Mouse (Mus musculus) embryonic facial prominence, embryonic 15.5 days (tissue): ENCODE data around the gene Sox13. TPM values are rescaled to one million over a fixed set of nuclear protein-coding genes. Genes with fewer than 3 reads are reported as not detected.

Source experiments
- ATAC-seq: fragments of 200-750 bp; cut with Nextera tagmentation; 2 replicates; pipeline ENCODE4 v1.8.0; 2017; ENCODE audit warnings: low read depth, moderate TSS enrichment; ENCODE audit not compliant: insufficient number of reproducible peaks, low FRiP score, low TSS enrichment
- H3K27ac ChIP-seq: fragments of 300-500 bp; sonication (generic); replicated peaks from 2 replicates; pipeline ENCODE4 v1.5.1; 2015; ENCODE audit warnings: mild to moderate bottlenecking, inconsistent platforms
- H3K27me3 ChIP-seq: fragments of 300-500 bp; sonication (generic); 2 replicates; pipeline ENCODE4 v1.6.1; 2015; ENCODE audit warnings: inconsistent platforms
- H3K36me3 ChIP-seq: fragments of 300-500 bp; sonication (generic); 2 replicates; pipeline ENCODE4 v1.6.1; 2015; ENCODE audit warnings: mild to moderate bottlenecking, inconsistent platforms
- H3K4me1 ChIP-seq: fragments of 300-500 bp; sonication (generic); 2 replicates; pipeline ENCODE4 v1.6.1; 2015; ENCODE audit warnings: inconsistent platforms
- H3K4me2 ChIP-seq: fragments of 300-500 bp; sonication (generic); replicated peaks from 2 replicates; pipeline ENCODE4 v1.6.1; 2015; ENCODE audit warnings: mild to moderate bottlenecking, inconsistent platforms
- H3K4me3 ChIP-seq: fragments of 300-500 bp; sonication (generic); replicated peaks from 2 replicates; pipeline ENCODE4 v1.5.1; 2015; ENCODE audit warnings: mild to moderate bottlenecking, inconsistent platforms
- H3K9ac ChIP-seq: fragments of 300-500 bp; sonication (generic); 2 replicates; pipeline ENCODE4 v1.6.1; 2015; ENCODE audit warnings: inconsistent platforms
- H3K9me3 ChIP-seq: fragments of 300-500 bp; sonication (generic); replicated peaks from 2 replicates; pipeline ENCODE4 v1.6.1; 2016; ENCODE audit warnings: inconsistent platforms
- whole genome bisulfite sequencing: fragments of 180-500 bp; shearing (Covaris S2); methylation state at CpG from one replicate; pipeline ENCODE4 v1.1.7; 2015; 5-methylcytosine and 5-hydroxymethylcytosine counted together
- polyA plus RNA-seq: library from polyadenylated mRNA; unstranded; fragments of >200 nt; fragmentation: Nextera tagmentation; extraction: Ambion mirVana; gene quantifications from 2 replicates; pipeline ENCODE4 v1.2.1, GENCODE M21; 2015

Sox13 gene
- polyA plus RNA-seq, 1 experiment from 2014 or later: 6.1 TPM

DNA sequence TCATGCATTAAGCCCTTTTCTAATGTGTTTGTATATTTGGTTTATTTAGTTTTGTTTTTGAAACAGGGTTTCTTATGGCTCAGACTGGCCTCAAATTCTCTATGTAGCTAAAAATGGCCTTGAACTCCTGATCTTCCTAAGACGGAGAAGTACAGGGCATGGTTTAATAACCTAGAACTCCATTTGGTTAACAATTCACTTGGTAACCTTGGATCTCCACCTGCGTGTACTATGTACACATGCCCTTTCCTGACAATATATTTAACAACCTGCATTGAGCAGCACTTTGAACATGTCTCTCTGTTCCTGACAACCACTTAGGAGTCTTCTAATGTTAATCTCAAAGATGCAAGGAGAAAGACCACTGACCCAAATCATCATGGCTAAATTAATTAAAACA is 7.0 kb upstream of the Sox13 start:
- H3K4me1 ChIP-seq: peaks cover 12% of the 10 kb centered on the region
- H3K4me3 ChIP-seq: no peak overlapping the region
- H3K4me2 ChIP-seq: no peak overlapping the region
- H3K9me3 ChIP-seq: no peaks in the 10 kb centered on the region
- H3K9ac ChIP-seq: no peak overlapping the region
- WGBS: 84% methylated on average over 2 of the region's 2 CpGs
- H3K36me3 ChIP-seq: no peaks in the 10 kb centered on the region
- H3K27me3 ChIP-seq: no peaks in the 10 kb centered on the region
- no peak overlapping the region for H3K27ac ChIP-seq
- ATAC-seq: no peak

DNA sequence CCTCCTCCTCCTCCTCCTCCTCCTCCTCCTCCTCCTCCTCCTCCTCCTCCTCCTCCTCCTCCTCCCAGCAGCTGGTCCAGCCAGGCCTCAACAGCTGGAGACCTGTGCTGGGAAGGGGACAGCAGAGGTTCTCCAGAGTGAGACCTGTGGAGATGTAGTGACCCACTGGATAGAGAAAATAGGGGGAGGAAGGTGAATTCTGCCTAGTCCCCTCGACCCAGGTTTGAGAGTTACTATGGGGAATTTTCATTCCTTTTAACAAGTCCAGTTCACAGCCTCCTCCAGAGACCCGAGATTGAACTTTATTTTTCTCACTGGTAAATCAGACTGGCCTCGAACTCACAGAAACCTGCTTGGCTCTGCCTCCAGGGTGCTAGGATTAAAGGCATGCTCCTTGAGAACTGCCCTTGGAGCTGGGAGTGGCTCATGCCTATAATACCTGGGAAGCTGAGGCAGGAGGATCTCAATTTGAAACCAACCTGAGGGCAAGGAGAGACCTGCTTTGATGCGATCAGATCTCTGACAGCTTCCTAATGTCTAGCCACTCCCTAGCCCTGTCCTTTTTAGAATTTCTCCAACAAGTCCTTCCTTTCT is 467 bp upstream of the Sox13 start:
- H3K4me1 ChIP-seq: peaks cover 12% of the 10 kb centered on the region
- H3K4me2 ChIP-seq: no peak overlapping the region
- no peaks in the 10 kb centered on the region for H3K9me3 ChIP-seq
- no peak overlapping the region for H3K27ac ChIP-seq
- H3K27me3 ChIP-seq: no peaks in the 10 kb centered on the region
- ATAC-seq: no peak
- H3K36me3 ChIP-seq: no peaks in the 10 kb centered on the region
- 59% methylated on average over 4 of the region's 4 CpGs for WGBS
- H3K9ac ChIP-seq: no peak overlapping the region
- H3K4me3 ChIP-seq: peak overlapping the region; percentile 70; the same call in 1 of the 2 replicates

DNA sequence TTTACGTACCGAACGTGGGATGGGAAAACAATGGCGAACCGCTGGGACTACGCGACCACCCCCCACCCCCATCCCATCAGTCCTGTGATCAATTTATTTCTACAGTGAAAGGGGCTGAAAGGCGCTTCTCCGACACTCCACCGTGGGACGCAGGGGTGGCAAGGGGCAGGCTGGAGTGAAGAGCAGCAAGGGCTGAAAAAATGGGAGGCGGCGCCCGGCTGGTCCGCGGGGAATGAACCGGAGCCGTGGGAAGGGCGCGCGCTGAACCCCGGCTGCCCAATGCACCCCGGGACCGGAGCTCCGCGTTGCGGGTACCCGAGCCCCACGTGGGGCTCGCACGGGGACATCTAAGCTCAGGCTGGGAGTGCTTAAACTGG is 1.0 kb downstream of the Sox13 start:
- Histone ChIP-seq H3K9me3 (no peaks in the 10 kb centered on the region), H3K9ac (peak overlapping the region; percentile 62), H3K4me3 (peak overlapping the region; percentile 70), H3K27ac (peak overlapping the region; percentile 28; the same call in 1 of the 2 replicates), H3K4me1 (peaks cover 20% of the 10 kb centered on the region), H3K36me3 (no peaks in the 10 kb centered on the region), H3K4me2 (peak overlapping the region; percentile 99), H3K27me3 (no peaks in the 10 kb centered on the region)
- no peak for ATAC-seq
- WGBS: under 1% methylated on average over 31 of the region's 31 CpGs

DNA sequence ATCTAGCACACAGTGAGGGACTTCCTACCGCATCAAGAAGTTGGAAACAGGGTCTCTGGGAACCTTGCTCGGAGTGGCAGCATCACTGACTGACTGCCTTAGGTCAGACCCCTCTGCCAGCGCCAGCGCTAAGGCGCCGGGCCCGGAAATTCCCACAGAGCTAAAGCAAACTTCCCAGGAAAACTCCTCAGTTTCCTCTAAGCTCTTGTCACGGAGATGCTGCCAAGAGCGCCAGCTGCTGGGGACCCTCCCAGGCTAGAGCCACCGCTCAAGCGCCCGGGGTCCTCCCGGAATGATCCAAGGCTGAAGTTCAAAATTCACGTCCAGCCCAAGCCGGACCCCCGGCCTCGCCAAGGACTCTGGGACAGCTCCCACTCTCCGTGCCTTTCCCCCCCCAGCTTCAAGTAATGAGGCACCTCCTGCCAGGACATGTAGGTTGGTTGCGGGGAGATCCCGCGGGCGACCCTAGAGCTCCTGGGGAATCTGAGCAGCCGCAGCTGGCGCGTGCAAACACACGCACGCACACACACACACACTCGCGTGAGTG is 1.5 kb downstream of the Sox13 start:
- H3K4me2 ChIP-seq: peak overlapping the region; percentile 99
- H3K4me1 ChIP-seq: peaks cover 25% of the 10 kb centered on the region
- H3K36me3 ChIP-seq: no peaks in the 10 kb centered on the region
- 1% methylated on average over 29 of the region's 29 CpGs for WGBS
- ATAC-seq: no peak
- no peaks in the 10 kb centered on the region for H3K9me3 ChIP-seq
- H3K27ac ChIP-seq: no peak overlapping the region
- peak overlapping the region; percentile 70 for H3K4me3 ChIP-seq
- H3K27me3 ChIP-seq: no peaks in the 10 kb centered on the region
- H3K9ac ChIP-seq: peak overlapping the region; percentile 62

DNA sequence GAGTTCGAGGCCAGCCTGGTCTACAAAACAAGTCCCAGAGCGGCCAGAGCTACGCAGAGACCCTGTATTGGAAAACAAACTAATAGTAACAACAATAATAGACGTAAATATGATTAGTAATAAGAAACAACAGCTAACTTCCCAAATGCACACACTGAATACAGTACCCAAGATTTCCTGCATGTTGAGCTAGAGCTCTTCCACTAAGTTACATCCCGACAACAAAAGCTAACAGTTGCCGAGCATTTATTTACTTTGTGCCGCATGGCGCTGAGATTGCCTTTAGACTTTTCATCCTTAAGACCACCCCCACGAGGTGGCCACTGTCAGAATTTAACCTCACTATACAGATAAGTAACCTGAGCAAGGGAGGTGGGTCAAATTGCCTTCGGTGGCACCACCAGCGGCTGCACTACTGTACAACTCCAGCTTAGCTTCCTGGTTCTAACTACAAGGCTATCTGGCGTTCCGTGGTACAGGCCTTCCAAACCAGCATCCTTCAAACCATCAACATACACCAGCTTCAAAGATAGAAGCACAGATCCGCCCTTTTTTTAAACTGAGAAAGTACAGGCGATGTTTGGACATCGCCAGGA is 2.1 kb downstream of the Sox13 start:
- Histone ChIP-seq H3K4me2 (peak overlapping the region; percentile 99), H3K4me3 (peak overlapping the region; percentile 70), H3K9ac (no peak overlapping the region), H3K27ac (no peak overlapping the region), H3K9me3 (no peaks in the 10 kb centered on the region), H3K36me3 (no peaks in the 10 kb centered on the region), H3K4me1 (peaks cover 29% of the 10 kb centered on the region), H3K27me3 (no peaks in the 10 kb centered on the region)
- 44% methylated on average over 16 of the region's 16 CpGs for WGBS
- ATAC-seq: no peak

DNA sequence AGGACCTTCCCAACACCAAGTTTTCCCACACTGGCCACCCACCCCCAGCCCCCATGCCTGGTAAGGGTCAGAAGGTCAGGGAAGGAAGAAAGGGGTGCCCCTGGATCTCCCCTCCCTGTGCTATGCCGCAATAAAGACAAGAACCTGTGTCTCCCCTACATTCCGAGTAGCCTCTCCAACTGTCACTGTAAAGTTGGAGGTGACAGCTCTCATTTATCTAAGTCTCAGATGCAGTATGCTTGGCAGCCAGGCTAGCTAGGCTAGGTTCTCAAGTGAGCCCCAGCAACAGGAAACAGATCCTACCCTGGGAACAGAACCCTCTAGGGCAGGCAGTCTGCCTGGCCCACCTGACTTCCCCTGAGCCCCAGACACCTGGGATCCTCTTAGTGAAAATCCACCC is 3.1 kb downstream of the Sox13 start:
- WGBS: 66% methylated on average over 2 of the region's 2 CpGs
- Histone ChIP-seq H3K27ac (no peak overlapping the region), H3K9me3 (no peaks in the 10 kb centered on the region), H3K4me3 (no peak overlapping the region), H3K27me3 (no peaks in the 10 kb centered on the region), H3K9ac (no peak overlapping the region), H3K36me3 (no peaks in the 10 kb centered on the region), H3K4me1 (peaks cover 29% of the 10 kb centered on the region), H3K4me2 (no peak overlapping the region)
- no peak for ATAC-seq

DNA sequence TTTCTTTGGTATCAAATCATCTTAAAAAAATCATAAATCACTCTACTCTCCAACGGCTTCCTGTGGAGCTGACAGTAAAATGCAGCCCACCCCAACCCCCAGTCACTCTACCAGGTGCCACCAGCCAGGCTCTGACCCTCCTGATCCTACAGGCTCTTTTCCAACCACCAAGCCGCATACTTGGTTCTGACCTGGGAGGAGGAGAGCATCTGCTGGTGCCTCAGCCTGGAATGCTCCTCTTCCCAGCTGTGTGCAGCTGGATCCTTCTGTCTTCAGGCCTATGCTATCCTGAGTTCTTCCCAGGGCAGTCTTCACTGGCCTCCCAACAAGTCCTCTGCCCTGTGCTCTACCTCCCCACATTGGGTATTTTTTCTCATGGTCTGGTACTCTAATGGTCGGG is 3.7 kb downstream of the Sox13 start:
- peaks cover 31% of the 10 kb centered on the region for H3K4me1 ChIP-seq

DNA sequence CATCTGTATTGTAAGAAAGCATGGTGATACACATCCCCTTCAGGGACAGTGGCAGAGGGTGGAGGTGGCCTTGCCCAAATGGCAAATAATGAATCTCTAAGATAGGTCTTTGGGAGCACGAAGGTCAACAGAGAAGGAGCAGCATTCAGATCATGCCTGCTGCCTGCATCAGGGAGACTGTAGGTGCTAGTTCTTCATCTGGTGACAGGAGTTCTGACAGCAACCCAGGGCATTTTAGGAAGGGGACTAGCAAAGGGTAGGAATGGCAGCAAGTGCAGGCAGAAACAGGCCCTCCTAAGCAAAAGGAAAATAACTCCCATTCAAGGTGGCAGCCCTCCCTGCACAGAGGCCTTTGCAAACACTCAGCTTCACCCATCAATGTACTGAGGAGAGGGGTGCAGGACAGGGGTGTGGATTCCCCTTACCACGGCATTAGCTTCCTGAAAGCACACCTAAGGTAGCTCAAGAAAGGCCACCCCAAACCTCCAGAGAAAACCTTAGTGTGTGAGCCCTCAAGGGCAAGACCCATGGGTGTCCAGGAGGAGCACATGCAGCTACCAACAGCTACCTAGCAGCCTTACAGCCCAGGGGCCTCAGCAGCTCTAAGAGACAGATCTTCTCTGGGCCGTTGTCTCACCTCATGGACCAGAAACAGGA is 4.9 kb downstream of the Sox13 start:
- 81% methylated on average over 3 of the region's 3 CpGs for WGBS
- Histone ChIP-seq H3K4me3 (no peak overlapping the region), H3K4me1 (peaks cover 36% of the 10 kb centered on the region), H3K27ac (no peak overlapping the region), H3K36me3 (no peaks in the 10 kb centered on the region), H3K27me3 (no peaks in the 10 kb centered on the region), H3K4me2 (no peak overlapping the region), H3K9me3 (no peaks in the 10 kb centered on the region), H3K9ac (no peak overlapping the region)
- ATAC-seq: no peak

More for the DNA sequence above, 3.7 kb downstream of the Sox13 start:
- no peak overlapping the region for H3K4me3 ChIP-seq
- no peak overlapping the region for H3K27ac ChIP-seq
- H3K9me3 ChIP-seq: no peaks in the 10 kb centered on the region
- H3K27me3 ChIP-seq: no peaks in the 10 kb centered on the region
- no peak for ATAC-seq
- H3K4me2 ChIP-seq: no peak overlapping the region
- 57% methylated on average over 3 of the region's 3 CpGs for WGBS
- no peak overlapping the region for H3K9ac ChIP-seq
- H3K36me3 ChIP-seq: no peaks in the 10 kb centered on the region

DNA sequence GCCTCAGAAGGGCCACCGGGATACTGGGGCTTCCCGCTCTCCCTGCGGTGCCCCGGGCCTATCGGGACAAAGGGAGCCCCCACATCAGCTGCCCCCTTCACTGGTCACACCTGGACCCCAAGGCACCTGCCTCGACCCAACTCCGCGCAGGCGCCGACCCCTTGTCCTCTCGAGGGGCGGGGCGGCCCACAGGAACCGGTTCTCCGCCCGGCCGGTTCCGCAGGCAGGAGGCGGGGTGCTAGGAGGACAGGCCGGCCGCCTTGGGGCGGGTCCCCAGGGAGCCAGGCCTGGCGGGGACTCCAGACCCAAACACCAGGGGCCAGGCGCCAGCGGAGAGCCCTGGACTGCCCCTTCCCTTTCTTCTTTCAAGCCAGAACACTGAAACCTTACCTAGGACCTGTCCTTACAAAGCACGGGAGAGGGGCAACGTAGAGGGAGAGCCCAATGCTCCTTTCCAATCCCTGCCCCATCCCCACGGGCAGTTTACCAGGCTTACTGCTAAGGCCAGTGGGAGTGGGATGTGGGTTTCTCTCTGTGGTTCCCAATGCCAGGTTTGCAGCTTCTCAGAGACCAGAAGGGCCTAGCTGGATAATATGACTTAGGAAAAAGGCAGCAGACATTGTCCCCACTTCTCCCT is 5.9 kb downstream of the Sox13 start:
- Histone ChIP-seq H3K27ac (no peak overlapping the region), H3K4me1 (peaks cover 35% of the 10 kb centered on the region), H3K9ac (no peak overlapping the region), H3K4me2 (peak overlapping the region; percentile 51), H3K4me3 (peak overlapping the region; percentile 36), H3K27me3 (no peaks in the 10 kb centered on the region), H3K9me3 (no peaks in the 10 kb centered on the region), H3K36me3 (no peaks in the 10 kb centered on the region)
- ATAC-seq: peak; percentile 39
- 12% methylated on average over 28 of the region's 28 CpGs for WGBS

DNA sequence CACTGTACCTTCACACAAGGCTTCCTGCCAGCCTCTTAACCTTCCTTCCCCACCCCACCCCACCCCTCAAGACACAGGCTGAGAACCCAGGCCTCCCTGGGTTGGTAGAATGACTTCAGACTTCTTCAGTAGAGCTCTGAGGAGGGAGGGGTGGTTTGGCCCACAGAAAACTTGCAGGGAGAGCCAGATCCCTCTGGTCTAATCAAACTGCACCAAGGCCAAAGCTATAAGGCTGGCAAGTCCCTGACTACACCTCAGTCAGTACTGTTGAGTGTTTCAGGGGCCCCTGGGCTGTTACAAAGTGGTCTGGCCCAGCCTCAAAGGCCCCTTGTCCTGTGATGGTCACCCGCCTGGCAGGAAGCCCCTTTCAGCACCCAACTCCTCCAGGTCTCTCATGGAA is 6.6 kb downstream of the Sox13 start:
- Histone ChIP-seq H3K4me1 (peaks cover 35% of the 10 kb centered on the region), H3K27me3 (no peaks in the 10 kb centered on the region), H3K4me3 (no peak overlapping the region), H3K27ac (no peak overlapping the region), H3K4me2 (peak overlapping the region; percentile 51; the same call in 1 of the 2 replicates), H3K9me3 (no peaks in the 10 kb centered on the region), H3K9ac (no peak overlapping the region), H3K36me3 (no peaks in the 10 kb centered on the region)
- 70% methylated on average over 1 of the region's 1 CpGs for WGBS
- no peak for ATAC-seq

DNA sequence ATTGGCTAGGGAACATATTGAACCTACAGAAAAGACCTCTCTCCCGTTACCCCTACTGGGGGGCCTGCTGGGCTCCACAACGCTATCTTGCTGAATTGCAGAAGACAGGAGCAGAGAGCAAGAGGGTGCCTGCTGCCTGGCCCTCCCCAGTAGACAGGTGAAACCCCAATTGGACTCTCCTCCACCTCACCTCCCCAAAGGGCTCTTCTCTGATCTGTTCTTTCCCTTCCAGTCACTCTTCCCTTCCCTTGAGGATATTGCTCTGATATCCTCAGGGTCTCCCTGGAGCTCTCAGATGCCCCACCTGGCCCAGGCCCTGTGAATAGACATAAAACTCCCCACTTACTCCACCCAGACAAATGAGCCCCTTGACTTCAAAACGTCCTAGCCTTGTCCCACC is 7.1 kb downstream of the Sox13 start:
- 65% methylated on average over 3 of the region's 3 CpGs for WGBS

More for the DNA sequence above, 7.1 kb downstream of the Sox13 start:
- Histone ChIP-seq H3K27me3 (no peaks in the 10 kb centered on the region), H3K4me1 (peaks cover 31% of the 10 kb centered on the region), H3K9ac (no peak overlapping the region), H3K36me3 (no peaks in the 10 kb centered on the region), H3K27ac (no peak overlapping the region), H3K4me3 (no peak overlapping the region), H3K9me3 (no peaks in the 10 kb centered on the region), H3K4me2 (no peak overlapping the region)
- no peak for ATAC-seq
